Mouse (Mus musculus) bone marrow macrophage, adult 2 months (primary cell): Measurements from ENCODE around the gene Neurog2.

Source experiments
- CTCF ChIP-seq: IDR thresholded peaks from 2 replicates; pipeline ENCODE4 v1.5.1; 2012; ENCODE audit warnings: low read depth, mild to moderate bottlenecking, low read length, moderate library complexity
- POLR2A ChIP-seq: IDR thresholded peaks from 2 replicates; pipeline ENCODE4 v1.6.1; 2012; ENCODE audit warnings: mild to moderate bottlenecking, low read depth, low read length, borderline replicate concordance

- TF ChIP-seq POLR2A: no peak
- no peak for TF ChIP-seq CTCF
Measured at GRCm38 (mm10) chr3:127626524-127626923, 6.4 kb upstream of the Neurog2 start.
